11 mouse cellular contexts compared by ENCODE assay signal in genomic region chr9:8035546-8035945, GRCm38 (mm10). TPM values are rescaled to one million over a fixed set of nuclear protein-coding genes. Genes with fewer than 3 reads are reported as not detected.
DNase-seq lines count a peak whose midpoint lies in the region; ATAC-seq and TF ChIP-seq lines count a peak whose summit lies in the region.
"Had no signal": no experiment of that assay in that cellular context is flagged by ENCODE, and none has a peak within 500 bp of the region (broad histone marks: within the 10 kb centered on the region; RNA-seq: fewer than 3 reads in every experiment).

No protein-coding gene starts in this region.

- no peak overlapping the region for H3K4me3 ChIP-seq in heart, embryonic 11.5 days (ENCODE audit: low read depth, low read length)
- peak overlapping the region; percentile 54 for H3K4me3 ChIP-seq in E14TG2a.4 (replicated peaks; ENCODE audit: low read length)
- H3K4me3 ChIP-seq in forebrain, embryonic 12.5 days (replicated peaks): no peak overlapping the region
- H3K4me3 ChIP-seq: gastrocnemius, adult 2 months; left cerebral cortex, adult 2 months; neural tube, embryonic 13.5 days had no signal

- no peaks in the 10 kb centered on the region for H3K27me3 ChIP-seq in heart, embryonic 11.5 days (ENCODE audit: control insufficient read depth, insufficient read depth, low read length)
- no peaks in the 10 kb centered on the region for H3K27me3 ChIP-seq in E14TG2a.4 (ENCODE audit: insufficient read depth, low read length)
- no peaks in the 10 kb centered on the region for H3K27me3 ChIP-seq in forebrain, embryonic 12.5 days
- H3K27me3 ChIP-seq: neural tube, embryonic 13.5 days had no signal

- intact Hi-C loops in heart, postnatal 10 days (cut with DNase I): no loop called here
- intact Hi-C loops in left cerebral cortex, postnatal 14 days (cut with DNase I): no loop called here

- no peak for DNase-seq in heart, postnatal 10 days
- peak; percentile 33 to 52 for DNase-seq in lung, adult 18-20 months
- no peak for DNase-seq in testis, postnatal 14 days (ENCODE audit: low spot score)
- DNase-seq in layer of hippocampus, adult 11-12 months (ENCODE audit: low spot score): no peak
- DNase-seq in left cerebral cortex, postnatal 14 days (ENCODE audit: low spot score in 2 of 2): no peak
- DNase-seq: gastrocnemius, adult 2 months had no signal

- no peak overlapping the region for H3K9ac ChIP-seq in heart, embryonic 11.5 days (ENCODE audit: low read depth, low read length)
- H3K9ac ChIP-seq in forebrain, embryonic 12.5 days: no peak overlapping the region
- H3K9ac ChIP-seq: neural tube, embryonic 13.5 days had no signal

- no peaks in the 10 kb centered on the region for H3K4me1 ChIP-seq in heart, embryonic 11.5 days (ENCODE audit: control insufficient read depth, insufficient read depth, low read length)
- peaks cover 32% of the 10 kb centered on the region for H3K4me1 ChIP-seq in E14TG2a.4 (replicated peaks; ENCODE audit: low read depth, low read length)
- H3K4me1 ChIP-seq in forebrain, embryonic 12.5 days: peaks cover 6% of the 10 kb centered on the region; the same call in 1 of the 2 replicates
- H3K4me1 ChIP-seq: neural tube, embryonic 13.5 days had no signal

- no peak overlapping the region for H3K27ac ChIP-seq in heart, embryonic 11.5 days (ENCODE audit: low read depth, low read length)
- H3K27ac ChIP-seq in forebrain, embryonic 12.5 days: no peak overlapping the region
- H3K27ac ChIP-seq: gastrocnemius, adult 2 months; left cerebral cortex, adult 2 months; neural tube, embryonic 13.5 days had no signal

- no peak for TF ChIP-seq CTCF in E14TG2a.4 (conservative IDR thresholded peaks at IDR 0.05; ENCODE audit: low read length)

- no peaks in the 10 kb centered on the region for H3K9me3 ChIP-seq in heart, embryonic 11.5 days (replicated peaks; ENCODE audit: control insufficient read depth, low read length)
- no peaks in the 10 kb centered on the region for H3K9me3 ChIP-seq in E14TG2a.4 (ENCODE audit: low read length)
- H3K9me3 ChIP-seq in forebrain, embryonic 12.5 days: no peaks in the 10 kb centered on the region
- H3K9me3 ChIP-seq: neural tube, embryonic 13.5 days had no signal

- 15% methylated on average over 7 of the region's 7 CpGs for WGBS in heart, embryonic 11.5 days (ENCODE audit: insufficient replicate concordance)
- WGBS in forebrain, embryonic 12.5 days: 41% methylated on average over 7 of the region's 7 CpGs

- ATAC-seq in heart, embryonic 11.5 days (replicated peaks; ENCODE audit: insufficient number of reproducible peaks, low FRiP score, low TSS enrichment): no peak; the same call in 1 of the 2 replicates
- ATAC-seq in forebrain, embryonic 12.5 days (ENCODE audit: low FRiP score): peak; percentile 61; the same call in 1 of the 2 replicates

- H3K4me2 ChIP-seq in heart, embryonic 11.5 days: peak overlapping the region; percentile 41
- no peak overlapping the region for H3K4me2 ChIP-seq in forebrain, embryonic 12.5 days
- H3K4me2 ChIP-seq: neural tube, embryonic 13.5 days had no signal

- no peaks in the 10 kb centered on the region for H3K36me3 ChIP-seq in heart, embryonic 11.5 days (ENCODE audit: control insufficient read depth, insufficient read depth, low read length)
- 0 out of 2 replicates have a peak, but pooled peaks cover 3% of the 10 kb centered on the region for H3K36me3 ChIP-seq in E14TG2a.4 (ENCODE audit: insufficient read depth, low read length)
- H3K36me3 ChIP-seq in forebrain, embryonic 12.5 days (replicated peaks): no peaks in the 10 kb centered on the region

RNA-seq across cellular contexts. Expression of gene Cfap300, which starts 7.1 kb away (rescaled TPM):
- polyA plus RNA-seq in heart, embryonic 11.5 days (2014; fragmentation: Nextera tagmentation; extraction: Ambion mirVana): 9.1 and 9.4 TPM in 2 replicates
- total RNA-seq in heart, postnatal 10 days (2021): 1 to 10 TPM in 1 of 2 experiments, under 1 TPM in 1; 0.79 to 1.3 TPM
- 16.5 and 18.6 TPM in 2 replicates for polyA plus RNA-seq in forebrain, embryonic 12.5 days (2016; fragmentation: Nextera tagmentation; extraction: Ambion mirVana)
- total RNA-seq in left cerebral cortex, postnatal 14 days (2021): 1 to 10 TPM; 6.8 to 7.4 TPM

RNA-seq across cellular contexts. Expression of gene Yap1, which starts 31.1 kb away (rescaled TPM):
- polyA plus RNA-seq in heart, embryonic 11.5 days (2014; fragmentation: Nextera tagmentation; extraction: Ambion mirVana): 25.3 and 27.1 TPM in 2 replicates
- total RNA-seq in heart, postnatal 10 days (2021): 10 to 100 TPM; 63.6 to 70.5 TPM
- 29.3 and 31.6 TPM in 2 replicates for polyA plus RNA-seq in forebrain, embryonic 12.5 days (2016; fragmentation: Nextera tagmentation; extraction: Ambion mirVana)
- 10 to 100 TPM; 15.7 to 17.3 TPM for total RNA-seq in left cerebral cortex, postnatal 14 days (2021)

Comparison
In these comparisons a context has a peak if more than half of its experiments do, and no peak if none do; other contexts are left out.
1. DNase-seq: peak in lung, adult 18-20 months (2 of 2); none in heart, postnatal 10 days (0 of 2), testis, postnatal 14 days (single experiment), layer of hippocampus, adult 11-12 months (single experiment) and left cerebral cortex, postnatal 14 days (0 of 2).